Mouse (Mus musculus) adrenal gland, postnatal 36 days (tissue): ENCODE results near the gene Vmn2r66. TPM values are rescaled to one million over a fixed set of nuclear protein-coding genes. Genes with fewer than 3 reads are reported as not detected.

ENCODE experiments used
- DNase-seq, 2 experiments: peaks; one replicate each; pipeline ENCODE4 v3.0.0; 2021; ENCODE audit warnings: mixed read lengths in 1 of 2
- long read RNA-seq, 2 experiments: library from polyadenylated mRNA; stranded (forward); transcript quantifications; one replicate each; pipeline ENCODE4 v2.0.0; 2021; ENCODE audit warnings: borderline sequencing depth in 2 of 2
- total RNA-seq, 2 experiments: library from RNA; stranded (reverse); gene quantifications; 2 replicates each; pipeline ENCODE4 v1.2.3; 2021

Vmn2r66 gene
- total RNA-seq, result not detected
- long read RNA-seq, experiment 1, result 0 reads
- long read RNA-seq, experiment 2, result 0 reads

- DNase-seq, result no peak
These were observed at the start of gene Vmn2r66 for GRCm38 (mm10) chr7:85012168-85012567. Vmn2r66 (minus strand) TSS chr7:85012268.

GRCm38 (mm10) chr7:84996694-84997093 lies 15.4 kb downstream of the Vmn2r66 start:
- no peak for DNase-seq

DNA sequence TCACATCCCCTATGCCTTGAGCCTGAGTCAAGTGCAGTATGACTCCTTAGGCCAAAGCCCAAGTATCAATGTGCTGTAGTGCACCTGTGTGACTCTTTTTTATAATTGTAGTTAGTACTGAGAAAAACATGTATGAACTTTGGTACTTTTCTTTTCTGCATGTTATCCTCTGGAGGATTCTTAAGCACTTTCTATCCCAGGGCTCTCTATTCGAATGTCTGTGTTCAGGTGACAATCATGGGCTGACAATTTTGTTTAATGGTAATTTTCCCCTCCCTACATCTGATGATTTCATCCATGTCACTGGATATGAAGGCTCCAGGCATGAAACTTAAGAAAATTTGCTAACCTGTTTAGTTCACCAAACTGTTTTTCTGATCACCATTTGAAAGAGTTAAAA lies 48.1 kb downstream of the Vmn2r66 start, which contains the start of gene Vmn2r65:
Vmn2r65 (minus strand) TSS at position 101 of the 400 bp plus-strand sequence.
- no peak for DNase-seq

Other genes starting within 250 kb of the Vmn2r66 start
- not detected for gene Olfr291, start 158.7 kb downstream of the Vmn2r66 start, total RNA-seq
- gene Vmn2r65, start 48.2 kb downstream of the Vmn2r66 start, total RNA-seq, result not detected
- gene Vmn2r67, start 143.7 kb upstream of the Vmn2r66 start, total RNA-seq, result not detected
- gene Vmn2r68, start 225.5 kb upstream of the Vmn2r66 start, total RNA-seq, result not detected